Mouse (Mus musculus): ENCODE results near the gene Adamts14. TPM values are rescaled to one million over a fixed set of nuclear protein-coding genes. Genes with fewer than 3 reads are reported as not detected.

Adamts14 gene
- total RNA-seq, 2 experiments from 2014 or later: 0.66 to 0.70 TPM

DNA sequence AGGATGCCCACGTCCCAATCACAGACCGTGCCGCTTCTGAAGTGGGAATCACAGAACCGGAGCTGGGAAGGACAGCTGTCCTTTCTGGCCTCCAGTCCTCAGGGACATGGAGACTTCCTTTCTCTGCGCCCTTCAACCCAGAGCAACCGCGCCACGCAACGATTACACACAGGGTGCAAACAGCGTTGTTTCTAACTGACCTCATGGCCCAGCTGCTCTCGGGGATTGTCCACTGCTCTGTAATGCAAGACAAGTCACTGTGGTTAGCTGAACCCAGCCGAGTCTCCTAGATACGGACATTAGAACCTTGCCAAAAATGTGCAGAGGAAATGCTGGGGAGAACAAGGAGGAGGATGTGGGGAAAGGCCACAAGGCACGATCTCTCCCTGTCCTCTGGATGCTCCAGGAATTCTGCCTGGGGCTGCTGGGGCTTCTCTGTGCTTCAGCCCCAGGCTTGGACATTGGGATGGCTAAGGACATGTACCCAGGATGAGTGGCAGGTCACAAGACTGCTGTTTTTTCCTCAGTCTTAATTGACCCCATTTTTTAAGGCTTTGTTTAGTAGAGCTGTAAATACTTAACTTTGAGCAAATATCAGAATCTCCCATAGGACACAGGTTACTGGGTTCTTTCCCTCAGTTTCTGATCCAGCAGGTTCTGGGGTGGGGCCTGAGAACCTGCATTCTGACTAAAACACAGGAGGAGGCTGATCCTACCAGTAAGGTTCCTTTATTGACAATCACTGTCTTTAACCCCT, 4.9 kb upstream of the Adamts14 start:
- intact Hi-C loops (cut with DNase I): loop anchor here (5.0 kb wide), 1 partner anchor 59 kb away; no protein-coding TSS in a partner anchor
- DNase-seq (ENCODE audit: low spot score in 2 of 2): peak in 1 of 2 experiments; percentile 21

DNA sequence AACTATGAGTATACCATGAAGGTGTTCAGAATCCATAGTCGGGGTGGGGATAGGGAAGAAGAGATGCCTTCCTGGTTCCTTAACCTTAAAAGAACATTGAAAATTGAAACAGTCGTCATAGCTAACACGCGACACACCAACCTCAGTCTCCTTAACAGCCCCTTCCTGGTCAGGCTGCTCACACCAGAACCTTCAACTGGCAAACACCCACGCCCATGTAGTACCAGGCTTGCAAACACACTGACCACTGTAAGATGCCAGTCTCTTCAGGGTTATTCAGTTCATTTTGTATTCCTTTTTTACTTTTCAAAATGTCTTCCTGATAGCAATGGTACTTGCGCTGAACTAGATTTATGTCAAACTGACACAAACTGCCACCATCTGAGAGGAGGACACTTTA, 3.8 kb upstream of the Adamts14 start:
- intact Hi-C loops (cut with DNase I): loop anchor here (5.0 kb wide), 1 partner anchor 60 kb away; no protein-coding TSS in a partner anchor
- no peak for DNase-seq (ENCODE audit: low spot score in 2 of 2)

DNA sequence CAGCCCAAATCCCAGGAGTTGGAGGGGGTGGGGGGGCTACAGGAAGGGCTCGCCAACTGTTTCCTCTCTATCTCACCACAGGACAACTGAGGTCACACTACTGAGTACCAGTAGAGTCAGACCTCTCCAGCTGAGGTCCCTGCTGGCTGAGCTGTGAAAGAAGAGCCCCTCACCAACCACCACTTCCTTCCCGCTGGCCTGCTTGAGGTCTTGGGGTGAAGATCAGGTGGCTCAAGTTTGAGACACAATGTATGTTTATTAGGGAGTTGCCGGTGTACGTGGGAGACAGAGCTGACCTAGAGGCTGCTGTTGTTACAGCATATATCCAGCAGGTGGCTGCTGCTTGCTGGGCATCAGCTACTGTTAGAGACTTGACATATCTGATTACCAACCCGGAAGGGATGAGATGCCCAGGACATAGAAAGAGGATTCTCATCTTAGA, 2.5 kb upstream of the Adamts14 start:
- peak in 1 of 2 experiments; percentile 15 for DNase-seq (ENCODE audit: low spot score in 2 of 2)
- intact Hi-C loops (cut with DNase I): loop anchor here (5.0 kb wide), 1 partner anchor 62 kb away; no protein-coding TSS in a partner anchor

DNA sequence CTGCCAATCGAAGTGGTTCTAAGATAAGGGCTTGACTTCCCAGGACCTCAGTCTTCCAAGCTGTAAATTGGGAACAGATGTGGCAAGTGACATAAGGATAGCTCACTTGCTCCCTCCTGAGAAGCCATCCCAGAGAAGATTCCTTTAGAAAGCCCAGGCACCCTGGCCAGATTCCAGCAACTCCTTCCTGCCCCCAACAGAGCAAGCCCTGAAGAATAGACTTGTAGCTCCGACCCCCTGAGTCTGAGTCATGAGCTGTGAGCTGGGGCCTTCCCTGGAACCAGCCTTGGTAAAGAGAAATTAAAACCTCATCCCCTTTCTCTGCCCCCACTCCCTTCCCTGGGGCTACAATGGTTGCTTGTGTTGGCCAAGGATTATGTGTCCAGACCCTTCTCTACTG, 1.3 kb upstream of the Adamts14 start:
- intact Hi-C loops (cut with DNase I): no loop called here
- no peak for DNase-seq (ENCODE audit: low spot score in 2 of 2)

DNA sequence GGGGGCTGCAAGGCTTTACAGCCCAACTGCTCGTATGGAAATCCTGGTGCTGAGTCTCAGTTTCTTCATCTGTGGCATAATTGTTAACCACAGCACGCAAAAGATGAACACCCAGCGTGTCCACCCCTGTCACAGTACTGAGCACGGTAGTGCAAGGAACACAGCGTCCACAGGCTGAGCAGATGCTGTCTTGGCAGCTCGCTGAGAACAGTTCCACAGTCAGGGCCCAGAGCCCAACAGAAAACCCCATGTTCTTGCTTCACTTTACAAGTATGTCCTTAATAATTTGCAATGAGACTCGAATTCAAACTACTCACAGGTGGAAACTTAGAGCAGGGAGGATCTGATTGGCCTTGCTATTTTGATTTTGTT, 592 bp upstream of the Adamts14 start:
- peak; percentile 18 to 28 for DNase-seq (ENCODE audit: low spot score in 2 of 2)
- intact Hi-C loops (cut with DNase I): no loop called here

DNA sequence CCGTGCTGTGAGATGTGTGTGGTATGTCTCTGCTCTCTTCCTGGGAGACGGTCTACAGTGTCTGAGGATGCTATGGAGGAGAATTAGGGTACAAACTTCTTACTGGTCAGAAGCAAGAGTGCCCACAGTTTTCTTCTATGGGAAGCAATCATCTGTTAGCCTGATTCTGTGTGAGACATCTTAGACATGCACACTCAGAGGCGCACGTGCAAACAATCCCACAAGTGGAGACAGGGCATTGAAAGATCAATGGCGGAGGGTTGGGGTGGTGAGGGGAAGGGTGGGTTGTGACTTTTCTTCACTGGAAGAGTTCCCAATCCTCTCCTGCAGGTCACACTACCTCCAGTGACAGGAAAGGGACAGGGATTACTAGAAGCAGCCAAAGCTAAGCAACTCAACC, 607 bp downstream of the Adamts14 start:
- no peak for DNase-seq (ENCODE audit: low spot score in 2 of 2)
- intact Hi-C loops (cut with DNase I): no loop called here

DNA sequence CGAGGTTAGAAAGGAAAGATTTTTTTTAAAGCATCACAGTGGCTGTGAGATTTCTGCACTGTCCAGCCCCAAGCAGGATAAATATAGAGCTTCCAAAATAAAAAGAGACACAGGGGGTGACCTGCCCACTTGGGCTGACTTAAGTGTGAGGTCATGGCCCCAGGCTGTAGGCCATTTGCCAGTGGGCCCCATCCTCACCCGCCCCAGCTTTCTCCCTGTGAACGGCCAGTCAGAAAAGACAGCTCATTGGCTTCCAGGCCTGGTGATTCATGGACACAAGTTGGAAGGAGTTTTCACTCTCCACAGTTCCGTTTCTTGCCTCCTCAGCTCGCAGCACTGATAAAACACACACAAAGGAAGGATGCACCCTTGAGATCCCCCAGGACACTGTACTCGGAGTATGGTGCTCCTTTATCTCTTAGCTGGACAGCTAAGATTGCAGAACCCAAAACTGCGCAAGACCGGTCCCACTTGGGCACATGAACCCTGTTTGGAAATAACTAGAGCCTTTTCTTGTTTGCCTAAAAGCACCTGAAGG, 1.1 kb downstream of the Adamts14 start:
- DNase-seq (ENCODE audit: low spot score in 2 of 2): no peak
- intact Hi-C loops (cut with DNase I): no loop called here

DNA sequence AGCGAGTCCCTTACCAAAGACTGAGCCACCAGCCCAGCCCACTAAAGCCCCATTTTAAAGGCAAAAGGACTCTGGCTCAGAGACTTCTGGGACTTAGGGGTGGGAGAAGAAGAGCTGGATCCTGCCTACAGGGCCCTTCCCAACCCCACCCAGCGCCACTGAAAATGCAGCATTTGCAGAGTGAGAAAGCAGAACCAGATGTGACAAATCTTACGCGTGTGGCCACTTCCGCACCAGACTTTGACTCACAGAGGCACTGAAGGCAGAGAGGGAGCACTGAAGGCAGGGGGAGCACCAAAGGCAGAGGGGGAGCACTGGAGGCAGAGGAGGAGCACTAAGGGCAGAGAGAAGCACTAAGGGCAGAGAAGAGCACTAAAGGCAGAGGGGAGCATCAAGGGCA, 5.9 kb downstream of the Adamts14 start:
- DNase-seq (ENCODE audit: low spot score in 2 of 2): no peak
- intact Hi-C loops (cut with DNase I): no loop called here

DNA sequence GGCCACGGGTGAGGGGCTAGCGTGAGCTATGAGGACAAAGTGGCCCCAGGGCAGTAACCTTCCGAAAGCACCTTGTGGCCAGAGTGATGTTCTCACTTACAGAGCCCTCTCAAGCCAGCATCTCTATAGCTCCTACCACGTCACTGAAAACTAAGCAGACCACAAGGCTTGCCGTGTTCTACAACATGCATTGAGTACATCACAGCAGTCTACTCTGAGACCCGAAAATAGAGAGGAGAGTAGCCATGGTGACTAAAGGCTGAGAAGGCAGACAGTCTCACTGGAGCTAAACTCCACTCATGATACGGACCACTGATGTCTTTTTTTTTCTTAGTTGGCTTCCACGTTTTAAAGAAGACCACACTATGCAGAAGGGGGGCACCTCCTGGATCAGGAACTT, 9.6 kb downstream of the Adamts14 start:
- DNase-seq (ENCODE audit: low spot score in 2 of 2): peak in 1 of 2 experiments; percentile 65
- intact Hi-C loops (cut with DNase I): no loop called here

DNA sequence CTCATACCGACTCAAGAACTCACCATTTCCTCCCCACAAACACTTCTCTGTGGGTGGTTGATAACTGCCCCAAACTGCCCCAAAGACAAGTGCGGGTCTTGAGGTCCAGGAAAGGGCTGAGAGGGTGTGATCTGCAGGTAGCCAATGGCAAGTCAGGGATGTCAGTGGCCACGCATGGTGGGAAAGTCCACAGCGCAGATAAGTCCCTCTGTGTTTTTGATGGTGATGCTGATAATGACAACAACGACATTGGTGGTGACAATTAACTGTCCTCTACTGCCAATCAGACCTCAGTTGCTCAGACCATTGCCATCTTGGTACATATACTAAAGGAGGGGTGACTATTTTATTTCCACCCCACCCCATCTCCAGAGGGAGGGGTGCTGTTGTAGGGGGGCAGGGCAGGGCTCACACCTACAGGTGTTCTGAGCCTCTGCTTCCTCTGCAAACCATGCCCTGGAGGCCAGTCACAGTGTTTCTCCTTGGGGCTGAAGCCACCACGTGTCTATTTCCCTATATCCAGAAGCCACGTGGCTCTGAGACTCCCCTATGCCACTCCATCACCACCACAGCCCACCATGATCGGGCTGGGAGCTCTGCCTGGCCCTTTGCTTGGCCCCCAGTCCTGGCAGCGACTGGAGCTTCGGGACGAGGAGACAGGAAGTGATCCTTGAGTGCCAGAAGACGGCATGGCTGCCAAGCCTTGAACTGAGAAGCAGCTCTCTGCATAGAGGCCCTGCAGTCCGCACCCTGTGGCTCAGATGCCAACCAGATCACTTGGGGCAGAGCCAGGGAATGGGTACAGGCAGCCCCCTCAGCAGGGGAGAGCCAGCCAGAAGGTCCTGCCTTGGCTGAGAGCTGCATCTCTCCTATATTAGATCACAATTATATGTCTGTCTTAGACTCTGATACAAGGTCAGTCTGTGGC, 11.7 kb downstream of the Adamts14 start:
- DNase-seq (ENCODE audit: low spot score in 2 of 2): no peak
- intact Hi-C loops (cut with DNase I): no loop called here

DNA sequence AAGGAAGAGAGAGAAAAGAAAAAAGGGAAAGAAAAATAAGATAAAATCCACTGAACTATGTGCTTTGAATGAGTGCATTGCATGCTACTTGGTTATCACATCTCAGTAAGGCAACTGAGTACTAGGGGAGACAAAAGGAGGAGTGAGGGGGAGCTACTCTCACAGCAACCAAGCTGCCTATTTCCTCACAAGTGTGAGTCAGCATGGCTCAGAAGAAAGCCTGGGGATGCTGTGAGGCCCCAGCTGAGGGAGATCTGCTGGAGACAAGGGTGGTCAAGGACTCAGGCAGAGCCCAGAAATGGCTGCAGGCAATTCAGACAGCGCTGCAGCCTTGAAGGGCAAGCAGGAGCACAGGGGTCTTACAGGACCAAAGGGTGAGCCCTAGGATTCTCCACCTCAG, 15.1 kb downstream of the Adamts14 start:
- intact Hi-C loops (cut with DNase I): no loop called here
- peak; percentile 54 to 72 for DNase-seq (ENCODE audit: low spot score in 2 of 2)

DNA sequence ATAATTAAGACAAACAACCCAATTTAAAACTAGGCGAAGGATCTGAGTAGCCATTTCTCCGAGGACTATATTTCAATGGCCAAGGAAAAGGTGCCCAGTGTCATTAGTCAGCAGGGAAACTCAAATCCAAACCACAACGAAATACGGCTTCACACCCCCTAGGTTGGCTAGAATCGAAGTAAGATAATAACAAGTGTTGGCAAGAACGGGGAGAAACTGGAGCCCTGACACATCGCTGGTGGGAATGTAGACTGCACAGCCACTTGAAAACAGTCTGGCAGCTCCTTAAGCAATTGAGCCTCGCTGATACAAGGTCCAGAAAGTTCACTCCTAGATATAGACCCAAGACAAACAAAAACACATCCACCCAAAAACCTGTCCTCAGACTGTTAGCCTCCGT, 16.6 kb downstream of the Adamts14 start:
- intact Hi-C loops (cut with DNase I): no loop called here
- DNase-seq (ENCODE audit: low spot score in 2 of 2): no peak

DNA sequence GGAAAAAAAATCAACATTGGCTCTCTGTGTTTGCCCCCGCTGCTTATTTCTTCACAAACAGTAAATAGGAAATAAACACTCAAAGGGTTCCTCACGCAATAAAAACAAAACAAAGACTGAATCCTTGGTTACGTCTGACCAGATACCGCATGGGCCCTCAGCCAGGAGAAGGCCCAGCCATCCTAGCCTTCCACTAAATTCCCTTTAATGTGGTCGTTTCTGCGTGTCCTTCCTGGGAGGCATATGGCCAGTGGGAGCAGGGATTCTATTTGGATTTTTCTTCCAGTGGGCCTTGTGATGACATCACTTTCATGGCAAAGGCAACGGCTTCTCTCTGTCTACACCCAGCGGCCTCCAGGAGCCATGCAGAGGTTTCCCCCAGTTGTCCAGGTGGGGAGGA, 18.0 kb downstream of the Adamts14 start:
- intact Hi-C loops (cut with DNase I): no loop called here
- no peak for DNase-seq (ENCODE audit: low spot score in 2 of 2)

DNA sequence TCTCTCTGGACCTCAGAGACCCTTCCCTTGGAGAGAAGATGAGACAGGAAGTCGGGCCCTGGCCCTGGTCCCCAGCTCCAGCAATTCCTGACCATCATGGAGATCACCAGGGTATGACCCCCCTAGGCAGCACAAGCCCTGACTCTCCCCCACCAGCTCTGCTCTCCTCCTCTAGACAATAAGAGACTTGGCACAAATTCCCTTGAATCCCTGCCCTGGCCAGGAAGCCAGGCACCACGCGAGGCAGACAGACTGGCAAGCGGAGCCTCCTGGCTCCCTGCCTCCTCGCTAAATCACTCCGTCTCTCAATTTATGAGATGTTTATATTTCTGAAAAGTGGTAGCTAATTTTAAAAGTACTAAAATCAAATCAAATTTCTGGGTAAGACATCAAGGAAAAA, 18.5 kb downstream of the Adamts14 start:
- intact Hi-C loops (cut with DNase I): no loop called here
- DNase-seq (ENCODE audit: low spot score in 2 of 2): peak in 1 of 2 experiments; percentile 46

DNA sequence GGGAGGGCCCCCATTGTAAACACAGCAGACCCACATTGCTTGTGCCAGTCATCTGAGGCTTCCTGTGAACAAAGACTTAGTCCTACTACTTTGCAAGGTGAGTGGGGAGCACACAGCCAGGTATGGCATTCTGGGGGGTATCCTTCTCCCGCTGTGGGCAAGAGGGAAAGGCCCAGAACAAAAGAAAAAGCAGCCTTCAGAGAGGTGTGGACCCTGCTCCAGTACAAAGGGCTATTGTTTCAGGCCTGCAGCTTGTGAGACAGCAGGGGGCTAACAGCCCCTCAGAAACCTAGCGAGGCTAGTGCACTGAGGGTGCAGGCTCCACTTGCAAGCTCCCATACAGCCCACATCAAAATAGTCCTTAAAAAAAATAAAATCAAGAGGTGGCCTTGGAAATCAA, 23.3 kb downstream of the Adamts14 start:
- intact Hi-C loops (cut with DNase I): no loop called here
- DNase-seq (ENCODE audit: low spot score in 2 of 2): no peak

DNA sequence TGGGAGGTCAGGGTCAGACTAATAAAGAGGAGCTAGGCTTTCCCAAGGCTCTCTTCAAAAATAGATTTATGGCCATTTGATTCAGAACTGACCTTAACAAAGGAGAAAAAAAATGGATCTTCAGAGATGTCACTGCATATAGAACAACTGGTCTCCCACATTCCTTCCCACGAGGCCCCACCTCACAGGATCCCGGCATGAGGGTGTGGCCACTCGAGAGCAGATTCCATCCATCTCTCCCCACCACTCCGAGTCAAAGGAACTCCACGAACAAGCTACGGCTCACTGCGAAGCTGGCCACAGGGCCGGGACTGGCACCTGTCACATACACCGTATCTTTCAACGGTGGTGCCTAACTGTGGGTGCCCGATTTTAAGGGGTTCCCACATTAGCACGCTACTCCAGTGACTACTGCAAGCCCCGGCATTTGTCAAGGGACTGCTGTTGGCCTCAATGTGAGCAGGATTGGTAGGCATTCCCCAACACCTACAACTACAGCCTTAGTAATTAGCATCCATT, 24.6 kb downstream of the Adamts14 start:
- no peak for DNase-seq (ENCODE audit: low spot score in 2 of 2)
- intact Hi-C loops (cut with DNase I): no loop called here

DNA sequence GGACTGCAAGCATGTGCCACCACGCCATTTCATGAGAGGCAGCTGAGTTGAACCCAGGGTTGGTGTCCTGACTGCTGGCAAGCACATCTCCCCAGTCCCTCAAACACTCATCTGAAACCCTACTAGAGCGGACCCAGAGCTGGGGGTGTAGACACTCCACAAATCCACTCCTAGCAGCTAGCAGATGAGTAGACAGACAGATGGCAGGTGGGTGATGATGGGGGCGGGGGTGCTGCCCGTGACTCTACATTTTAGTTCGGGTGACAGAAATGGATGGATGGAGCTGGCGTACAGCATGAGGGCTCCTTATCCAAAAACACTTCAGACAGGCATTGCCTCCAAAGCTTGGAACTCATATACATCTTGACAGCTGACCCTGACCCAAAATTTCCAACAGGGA, 26.9 kb downstream of the Adamts14 start:
- DNase-seq (ENCODE audit: low spot score in 2 of 2): peak; percentile 73
- intact Hi-C loops (cut with DNase I): no loop called here

DNA sequence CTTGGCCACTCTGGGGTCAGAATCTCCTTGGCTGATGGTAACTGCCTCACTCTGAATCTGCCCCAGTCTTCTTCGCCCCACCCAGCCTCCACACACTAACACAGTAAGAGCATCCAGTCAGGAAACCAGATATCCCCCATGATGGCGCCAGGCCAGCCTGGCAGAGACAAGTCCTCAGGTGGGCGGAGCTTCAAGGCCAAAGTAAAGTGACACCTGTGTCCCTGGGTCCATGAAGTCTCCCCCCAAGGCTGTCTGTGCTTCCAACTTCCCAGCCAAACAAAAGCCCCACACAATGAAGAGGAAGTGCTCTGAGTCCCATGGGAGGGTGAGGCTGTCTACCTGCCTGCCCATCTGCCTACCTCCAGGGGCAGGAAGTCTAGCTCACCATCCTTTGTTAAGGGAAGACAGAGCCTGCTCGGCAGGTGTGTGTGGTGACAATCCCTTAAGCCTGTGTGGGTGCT, 31.2 kb downstream of the Adamts14 start:
- intact Hi-C loops (cut with DNase I): no loop called here
- DNase-seq (ENCODE audit: low spot score in 2 of 2): no peak

DNA sequence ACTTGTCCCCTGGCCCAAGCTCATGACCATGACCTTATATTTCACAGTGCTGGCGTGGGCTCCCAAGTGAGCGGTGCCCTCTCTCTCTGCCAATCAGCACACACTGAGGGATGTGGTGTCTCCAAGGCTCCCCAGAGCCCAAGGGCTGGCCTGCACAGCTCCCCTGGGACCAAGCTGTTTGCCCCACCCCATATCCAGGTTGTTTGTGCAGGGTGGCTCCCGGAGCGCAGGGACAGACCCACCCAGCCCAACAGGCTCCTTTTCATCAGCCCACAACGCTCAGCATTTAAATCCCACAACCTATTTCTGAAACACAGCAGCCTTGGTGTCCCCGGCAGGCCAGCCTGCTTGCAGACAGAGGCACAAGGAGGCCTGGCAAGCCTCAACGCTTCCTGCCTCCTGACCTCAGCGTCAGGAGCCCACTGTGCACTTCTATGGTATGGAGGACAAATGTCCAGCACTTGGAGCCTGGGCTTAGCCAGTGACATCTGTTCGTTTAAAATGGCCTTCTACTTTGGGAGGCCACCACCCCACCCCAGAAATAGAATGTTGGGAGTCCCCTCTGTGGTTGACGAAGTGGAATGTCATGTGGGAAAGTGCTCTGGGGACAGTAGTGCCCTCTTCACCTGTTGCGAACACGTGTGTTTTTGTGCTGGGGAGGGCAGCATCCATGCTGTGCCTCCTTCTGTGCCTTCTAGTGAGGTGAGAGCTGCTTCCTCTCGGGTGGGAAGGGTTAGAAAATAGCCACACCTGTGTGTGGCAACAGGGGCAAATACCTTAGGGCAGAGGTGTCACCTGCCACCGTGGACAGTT, 32.9 kb downstream of the Adamts14 start:
- intact Hi-C loops (cut with DNase I): no loop called here
- DNase-seq (ENCODE audit: low spot score in 2 of 2): no peak

Data from left cerebral cortex, postnatal 14 days (tissue).